Mouse (Mus musculus) central nervous system, embryonic 11.5 days (tissue): ENCODE data around the gene Cmklr1. TPM values are rescaled to one million over a fixed set of nuclear protein-coding genes. Genes with fewer than 3 reads are reported as not detected.

Experiments used
- polyA plus RNA-seq: library from polyadenylated mRNA; depleted of rRNA; stranded (reverse); fragments of >200 nt; gene quantifications from 2 replicates; pipeline ENCODE4 v1.2.3, GENCODE M21; 2012; rRNA removed

The Cmklr1 gene
- polyA plus RNA-seq = 1.4 and 2.6 TPM in 2 replicates

GRCm38 (mm10) chr5:113650035-113650865 is at the start of gene Cmklr1:
TSS of gene Cmklr1 (minus strand) at chr5:113650426.

Other genes with a start within 250 kb of the Cmklr1 start
- gene Wscd2, start 160.1 kb downstream of the Cmklr1 start, polyA plus RNA-seq = 7.2 and 8.6 TPM in 2 replicates
- gene 1700069L16Rik, start 74.3 kb upstream of the Cmklr1 start, polyA plus RNA-seq = not detected in 2 replicates
- gene Ficd, start 85.4 kb upstream of the Cmklr1 start, polyA plus RNA-seq = 2.4 and 3.3 TPM in 2 replicates
- gene Sart3, start 122.1 kb upstream of the Cmklr1 start, polyA plus RNA-seq = 75.6 and 137 TPM in 2 replicates
- 92.1 and 146 TPM in 2 replicates for gene Iscu, start 122.3 kb upstream of the Cmklr1 start, polyA plus RNA-seq
- 11.4 and 34.8 TPM in 2 replicates for gene Tmem119, start 150.1 kb upstream of the Cmklr1 start, polyA plus RNA-seq
- 1.1 and 1.2 TPM in 2 replicates for gene Selplg, start 182.2 kb upstream of the Cmklr1 start, polyA plus RNA-seq